Comparison of ENCODE assay signal across 8 mouse cellular contexts in genomic region chr19:37377404-37377990, GRCm38 (mm10). TPM values are rescaled to one million over a fixed set of nuclear protein-coding genes. Genes with fewer than 3 reads are reported as not detected.
A peak's percentile ranks its signal among the peaks of the same experiment; 100 is the strongest.
DNase-seq lines count a peak whose midpoint lies in the region; ATAC-seq and TF ChIP-seq lines count a peak whose summit lies in the region.

No protein-coding gene starts in this region.

- no peak for DNase-seq in heart, postnatal 0 days (ENCODE audit: low spot score)
- DNase-seq in heart, postnatal 36 days = no peak
- peak; percentile 21 for DNase-seq in MEL-GATA-1-ER (ENCODE audit: extremely low read depth, low read depth)
- no peak for DNase-seq in midbrain, embryonic 14.5 days
- no peak for DNase-seq in left cerebral cortex, adult 18-20 months (ENCODE audit: low spot score in 2 of 2)
- DNase-seq in spleen, postnatal 14 days (ENCODE audit: low spot score in 2 of 2) = no peak
- DNase-seq in cerebellum, adult 8-10 months = no peak

- no peak for ATAC-seq in heart, postnatal 0 days (ENCODE audit: insufficient read depth, low read depth)
- ATAC-seq in hindbrain, embryonic 12.5 days (ENCODE audit: low FRiP score) = no peak
- ATAC-seq in midbrain, embryonic 14.5 days (ENCODE audit: low FRiP score, low TSS enrichment) = no peak

- intact Hi-C loops in heart, postnatal 36 days (cut with DNase I) = no loop called here

- peak overlapping the region; percentile 73 for H3K4me3 ChIP-seq in heart, postnatal 0 days (ENCODE audit: low read depth, low read length)
- peak overlapping the region; percentile 77 for H3K4me3 ChIP-seq in hindbrain, embryonic 12.5 days
- H3K4me3 ChIP-seq in midbrain, embryonic 14.5 days (replicated peaks; ENCODE audit: low read depth, low read length) = peak overlapping the region; percentile 62

- WGBS in heart, postnatal 0 days = 10% methylated on average over 8 of the region's 8 CpGs
- 32% methylated on average over 8 of the region's 8 CpGs for WGBS in hindbrain, embryonic 12.5 days
- WGBS in midbrain, embryonic 14.5 days = 21% methylated on average over 8 of the region's 8 CpGs

- peak overlapping the region; percentile 60; the same call in 1 of the 2 replicates for H3K9ac ChIP-seq in heart, postnatal 0 days (replicated peaks; ENCODE audit: low read depth, low read length)
- H3K9ac ChIP-seq in hindbrain, embryonic 12.5 days = peak overlapping the region; percentile 24; the same call in 1 of the 2 replicates
- 0 out of 2 replicates have a peak overlapping the region, but pooled peaks have one; percentile 12 for H3K9ac ChIP-seq in midbrain, embryonic 14.5 days (replicated peaks; ENCODE audit: low read length)

- TF ChIP-seq CTCF in heart, postnatal 0 days (IDR thresholded peaks at IDR 0.05; ENCODE audit: low read depth) = no peak

- H3K36me3 ChIP-seq in heart, postnatal 0 days (replicated peaks; ENCODE audit: control insufficient read depth, insufficient read depth, low read length) = no peaks in the 10 kb centered on the region
- no peaks in the 10 kb centered on the region for H3K36me3 ChIP-seq in hindbrain, embryonic 12.5 days
- no peaks in the 10 kb centered on the region for H3K36me3 ChIP-seq in midbrain, embryonic 14.5 days (ENCODE audit: control insufficient read depth, insufficient read depth, low read length)

- peaks cover 6% of the 10 kb centered on the region; the same call in 1 of the 2 replicates for H3K4me1 ChIP-seq in heart, postnatal 0 days (ENCODE audit: control insufficient read depth, insufficient read depth)
- peaks cover 18% of the 10 kb centered on the region for H3K4me1 ChIP-seq in hindbrain, embryonic 12.5 days
- peaks cover 6% of the 10 kb centered on the region; the same call in 1 of the 2 replicates for H3K4me1 ChIP-seq in midbrain, embryonic 14.5 days (ENCODE audit: control insufficient read depth, insufficient read depth, low read length)

- H3K9me3 ChIP-seq in heart, postnatal 0 days (replicated peaks; ENCODE audit: control insufficient read depth, low read length) = no peaks in the 10 kb centered on the region
- H3K9me3 ChIP-seq in hindbrain, embryonic 12.5 days (replicated peaks) = no peaks in the 10 kb centered on the region
- H3K9me3 ChIP-seq in midbrain, embryonic 14.5 days (ENCODE audit: control insufficient read depth, low read length) = no peaks in the 10 kb centered on the region

- H3K27me3 ChIP-seq in heart, postnatal 0 days (ENCODE audit: control insufficient read depth, insufficient read depth, low read length) = no peaks in the 10 kb centered on the region
- H3K27me3 ChIP-seq in hindbrain, embryonic 12.5 days = no peaks in the 10 kb centered on the region
- H3K27me3 ChIP-seq in midbrain, embryonic 14.5 days (ENCODE audit: control insufficient read depth, insufficient read depth, low read length) = no peaks in the 10 kb centered on the region

- H3K27ac ChIP-seq in heart, postnatal 0 days (ENCODE audit: low read depth) = no peak overlapping the region
- H3K27ac ChIP-seq in hindbrain, embryonic 12.5 days = no peak overlapping the region
- H3K27ac ChIP-seq in midbrain, embryonic 14.5 days (replicated peaks; ENCODE audit: low read depth, low read length) = no peak overlapping the region

- peak overlapping the region; percentile 65 for H3K4me2 ChIP-seq in heart, postnatal 0 days (ENCODE audit: low read depth, low read length)
- peak overlapping the region; percentile 68 for H3K4me2 ChIP-seq in hindbrain, embryonic 12.5 days (replicated peaks)
- H3K4me2 ChIP-seq in midbrain, embryonic 14.5 days (ENCODE audit: low read length) = peak overlapping the region; percentile 58

- TF ChIP-seq EP300 in heart, postnatal 0 days (IDR thresholded peaks at IDR 0.05; ENCODE audit: low read depth) = no peak

RNA-seq across cellular contexts. Expression of gene Kif11, which starts 1.3 kb away (rescaled TPM):
- total RNA-seq in heart, postnatal 0 days (2014; rRNA removed; ENCODE audit: low replicate concordance) = 31.4 and 41.5 TPM in 2 replicates
- polyA plus RNA-seq in heart, postnatal 0 days (2015; fragmentation: Nextera tagmentation; extraction: Ambion mirVana) = 10.4 and 10.8 TPM in 2 replicates
- total RNA-seq in heart, postnatal 36 days (2021) = 1 to 10 TPM in 1 of 2 experiments, under 1 TPM in 1; 0.89 to 1.0 TPM
- polyA plus RNA-seq in hindbrain, embryonic 12.5 days (2016; fragmentation: Nextera tagmentation; extraction: Ambion mirVana) = 50.3 and 54.2 TPM in 2 replicates
- polyA plus RNA-seq in midbrain, embryonic 14.5 days (2014; fragmentation: Nextera tagmentation; extraction: Ambion mirVana) = 7.4 and 16.4 TPM in 2 replicates
- total RNA-seq in left cerebral cortex, adult 18-20 months (2021) = under 1 TPM; 0.45 to 0.53 TPM

RNA-seq across cellular contexts. Expression of gene Ide, which starts 39.8 kb away (rescaled TPM):
- total RNA-seq in heart, postnatal 0 days (2014; rRNA removed; ENCODE audit: low replicate concordance) = 57.5 and 60.8 TPM in 2 replicates
- 68.0 and 72.6 TPM in 2 replicates for polyA plus RNA-seq in heart, postnatal 0 days (2015; fragmentation: Nextera tagmentation; extraction: Ambion mirVana)
- 10 to 100 TPM; 69.1 to 71.1 TPM for total RNA-seq in heart, postnatal 36 days (2021)
- polyA plus RNA-seq in hindbrain, embryonic 12.5 days (2016; fragmentation: Nextera tagmentation; extraction: Ambion mirVana) = 44.0 and 45.4 TPM in 2 replicates
- polyA plus RNA-seq in midbrain, embryonic 14.5 days (2014; fragmentation: Nextera tagmentation; extraction: Ambion mirVana) = 26.0 and 44.7 TPM in 2 replicates
- total RNA-seq in left cerebral cortex, adult 18-20 months (2021) = 10 to 100 TPM; 55.4 to 58.1 TPM

RNA-seq across cellular contexts. Expression of gene Hhex, which starts 57.1 kb away (rescaled TPM):
- 1.3 and 5.2 TPM in 2 replicates for total RNA-seq in heart, postnatal 0 days (2014; rRNA removed; ENCODE audit: low replicate concordance)
- polyA plus RNA-seq in heart, postnatal 0 days (2015; fragmentation: Nextera tagmentation; extraction: Ambion mirVana) = 9.8 and 10.0 TPM in 2 replicates
- 1 to 10 TPM; 3.3 to 4.4 TPM for total RNA-seq in heart, postnatal 36 days (2021)
- 7.2 and 9.2 TPM in 2 replicates for polyA plus RNA-seq in hindbrain, embryonic 12.5 days (2016; fragmentation: Nextera tagmentation; extraction: Ambion mirVana)
- polyA plus RNA-seq in midbrain, embryonic 14.5 days (2014; fragmentation: Nextera tagmentation; extraction: Ambion mirVana) = 1.4 and 4.2 TPM in 2 replicates
- 1 to 10 TPM; 1.7 to 2.0 TPM for total RNA-seq in left cerebral cortex, adult 18-20 months (2021)

Comparison
In these comparisons a context has a peak if more than half of its experiments do, and no peak if none do; other contexts are left out.
1. RNA of gene Kif11, which starts 1.3 kb away (total RNA-seq): 31.4 to 41.5 TPM in heart, postnatal 0 days; 0.89 to 1.0 TPM in heart, postnatal 36 days and 0.45 to 0.53 TPM in left cerebral cortex, adult 18-20 months; every median in the first group is over 10 times any median in the second.
2. Peak in every context shown above with its lines, with median percentiles within 50 percentile points of each other: H3K4me2 ChIP-seq, H3K4me3 ChIP-seq and H3K9ac ChIP-seq.